Mouse (Mus musculus) telencephalon, adult 2 months (tissue): ENCODE data around the gene Golt1a.
"Not testable (repeated sequence)": the region's sequence is repeated elsewhere in the genome, so short reads cannot be mapped to it uniquely, and the experiment has no call there.

Experiments
- DNase-seq: peaks from one replicate; pipeline ENCODE4 v3.0.0-alpha.2; 2011; ENCODE audit warnings: low read depth, low spot score

Golt1a gene

GRCm38 (mm10) chr1:133302540-133302939, 7.1 kb upstream of the Golt1a start:
- no peak for DNase-seq

GRCm38 (mm10) chr1:133306842-133307241, 2.8 kb upstream of the Golt1a start:
- DNase-seq = no peak

DNA sequence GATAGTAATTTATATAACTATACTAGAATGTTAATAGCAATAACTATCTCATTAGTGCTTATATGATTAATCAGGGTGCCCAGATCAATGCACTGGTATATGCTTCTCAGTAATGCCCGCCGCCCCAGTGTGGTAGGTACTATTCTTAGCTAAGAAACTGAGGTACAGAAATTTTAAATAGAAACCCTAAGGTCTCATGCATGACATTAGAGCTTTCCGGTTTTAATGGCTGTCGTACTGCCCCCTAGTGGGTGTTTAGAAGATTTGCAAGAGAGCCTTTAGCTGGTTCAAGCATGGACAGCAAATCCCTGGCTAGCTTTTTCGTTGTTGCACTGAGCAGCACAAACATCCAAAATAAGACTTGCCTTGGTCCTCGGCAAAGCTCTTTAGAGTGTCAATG, 2.3 kb upstream of the Golt1a start:
- DNase-seq = no peak

DNA sequence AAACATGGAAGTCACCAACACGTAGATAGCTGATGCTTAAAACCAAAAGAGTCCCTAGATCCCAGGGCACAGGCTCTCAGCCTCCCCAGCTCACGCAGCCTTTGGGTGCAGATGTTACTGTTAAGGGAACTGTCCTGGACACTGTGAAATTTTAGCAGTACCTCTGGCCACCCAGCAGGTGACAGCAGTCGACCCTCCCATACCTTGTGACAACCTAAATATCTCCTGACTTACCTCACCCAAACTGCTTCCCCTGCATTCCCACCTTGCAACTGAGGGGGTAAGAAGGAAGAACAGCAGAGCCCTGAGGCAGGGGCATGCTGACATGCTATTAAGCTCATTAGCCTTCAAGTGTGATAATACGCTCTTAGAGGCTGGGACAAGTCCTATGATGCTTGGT, 1.6 kb downstream of the Golt1a start:
- no peak for DNase-seq

- DNase-seq = peak; percentile 90
Observed at GRCm38 (mm10) chr1:133311946-133312345, 2.3 kb downstream of the Golt1a start.

GRCm38 (mm10) chr1:133314364-133314763, 4.8 kb downstream of the Golt1a start:
- no peak for DNase-seq

GRCm38 (mm10) chr1:133315775-133316174, 6.2 kb downstream of the Golt1a start:
- DNase-seq = no peak

DNA sequence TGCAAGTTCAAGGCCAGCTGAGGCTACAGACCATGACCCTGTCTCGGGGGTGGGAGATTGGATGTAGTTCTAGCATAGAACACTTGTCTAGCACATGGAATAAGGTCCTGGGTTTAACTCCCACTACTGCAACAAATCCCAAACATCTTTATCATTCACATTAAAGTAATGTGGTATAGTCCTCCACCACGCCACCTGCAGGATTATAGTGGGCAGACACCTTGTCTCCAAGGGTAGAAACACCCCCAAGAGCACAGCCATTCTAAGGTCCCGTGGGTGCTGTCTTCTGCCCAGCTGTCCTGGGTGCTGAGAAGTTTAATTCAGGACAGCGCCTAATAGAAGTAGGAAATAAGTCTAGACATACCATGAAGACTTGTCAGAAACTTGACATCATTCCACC, 7.0 kb downstream of the Golt1a start:
- no peak for DNase-seq

- DNase-seq = no peak
Observed at GRCm38 (mm10) chr1:133317149-133317548, 7.5 kb downstream of the Golt1a start.

GRCm38 (mm10) chr1:133321267-133321925, 11.8 kb downstream of the Golt1a start, which contains the start of gene Kiss1:
Gene Kiss1, plus strand, starts transcription at chr1:133321875.
- no peak for DNase-seq

DNA sequence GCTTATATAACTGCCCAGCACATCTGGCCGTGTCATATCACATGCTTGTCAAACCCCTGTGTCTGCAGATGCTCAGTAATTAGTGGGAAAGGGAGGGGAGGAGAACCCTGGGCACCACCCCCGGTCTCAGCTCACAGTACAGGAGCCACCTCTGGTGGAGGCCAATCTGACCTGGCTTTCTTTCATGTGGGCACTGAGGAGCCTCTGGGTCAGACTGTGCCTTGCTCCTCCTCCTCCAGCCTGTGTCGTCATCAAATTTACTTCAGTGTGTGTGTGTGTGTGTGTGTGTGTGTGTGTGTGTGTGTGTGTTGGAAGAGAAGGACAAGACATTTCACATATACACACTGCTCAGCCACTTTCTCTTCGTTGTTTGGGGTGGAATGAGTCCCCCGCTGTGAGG, 13.7 kb downstream of the Golt1a start:
- no peak for DNase-seq

GRCm38 (mm10) chr1:133325951-133326350, 16.4 kb downstream of the Golt1a start:
- no peak for DNase-seq

DNA sequence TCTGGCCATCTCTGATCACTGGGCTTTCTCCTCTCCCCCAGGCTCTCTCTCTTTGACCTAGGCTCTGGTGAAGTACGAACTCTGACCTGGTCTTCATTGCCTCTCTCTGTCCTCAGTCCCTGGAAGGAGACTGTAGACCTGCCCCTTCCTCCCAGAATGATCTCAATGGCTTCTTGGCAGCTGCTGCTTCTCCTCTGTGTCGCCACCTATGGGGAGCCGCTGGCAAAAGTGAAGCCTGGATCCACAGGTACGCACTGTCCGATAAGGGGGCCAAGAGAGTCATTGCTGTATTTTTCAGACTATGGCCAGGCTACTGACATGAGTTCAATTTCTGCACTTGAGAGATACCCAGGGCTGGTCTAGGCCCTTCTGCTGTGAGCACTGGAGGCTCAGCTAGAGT, 17.5 kb downstream of the Golt1a start:
- no peak for DNase-seq

DNA sequence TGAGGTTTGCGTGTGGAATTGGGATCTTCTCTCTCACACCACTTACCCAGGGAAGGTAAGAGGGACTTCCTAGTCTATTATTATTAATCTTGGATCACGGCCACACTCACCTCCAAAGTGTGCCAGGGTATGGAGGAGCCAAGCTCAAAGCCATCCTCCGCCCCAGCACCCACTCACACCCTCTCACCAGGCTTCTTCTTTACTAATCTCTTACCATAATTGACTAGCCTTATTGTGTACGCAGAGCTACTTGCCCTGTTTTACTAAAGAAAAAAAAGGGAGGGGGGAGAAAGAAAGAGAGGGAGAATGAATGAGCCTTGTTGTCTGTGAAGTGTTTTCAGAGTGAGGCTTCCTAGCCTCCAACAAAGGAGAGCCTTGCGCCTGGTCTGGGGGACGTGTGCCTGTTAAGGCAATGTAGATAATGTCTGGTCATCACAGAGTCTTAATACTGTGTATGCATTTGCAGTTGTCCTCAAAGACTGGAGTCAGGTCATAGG, 18.7 kb downstream of the Golt1a start:
- DNase-seq = no peak

GRCm38 (mm10) chr1:133328896-133329637, 19.5 kb downstream of the Golt1a start:
- DNase-seq = no peak

- no peak for DNase-seq
Observed at GRCm38 (mm10) chr1:133329638-133329964, 20.0 kb downstream of the Golt1a start.

DNA sequence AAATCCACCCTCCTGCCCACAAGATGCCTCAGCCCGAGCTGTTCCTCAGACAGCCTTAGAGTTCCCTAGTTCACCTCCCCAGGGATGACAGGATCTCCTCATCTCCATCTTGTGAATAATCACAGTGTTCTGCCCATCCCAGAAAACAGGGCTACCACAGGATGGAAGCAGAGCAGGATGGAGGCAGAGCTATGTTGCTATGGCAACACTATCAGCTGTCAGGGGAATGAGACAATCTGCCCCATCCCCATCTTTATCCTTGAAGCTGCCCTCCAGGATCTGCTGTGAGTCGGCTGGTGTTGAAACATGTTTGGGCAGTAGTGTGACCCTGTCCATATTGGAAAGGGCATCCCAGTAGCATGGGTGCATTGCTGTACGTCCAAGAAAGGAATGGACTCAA, 21.5 kb downstream of the Golt1a start:
- DNase-seq = no peak

DNA sequence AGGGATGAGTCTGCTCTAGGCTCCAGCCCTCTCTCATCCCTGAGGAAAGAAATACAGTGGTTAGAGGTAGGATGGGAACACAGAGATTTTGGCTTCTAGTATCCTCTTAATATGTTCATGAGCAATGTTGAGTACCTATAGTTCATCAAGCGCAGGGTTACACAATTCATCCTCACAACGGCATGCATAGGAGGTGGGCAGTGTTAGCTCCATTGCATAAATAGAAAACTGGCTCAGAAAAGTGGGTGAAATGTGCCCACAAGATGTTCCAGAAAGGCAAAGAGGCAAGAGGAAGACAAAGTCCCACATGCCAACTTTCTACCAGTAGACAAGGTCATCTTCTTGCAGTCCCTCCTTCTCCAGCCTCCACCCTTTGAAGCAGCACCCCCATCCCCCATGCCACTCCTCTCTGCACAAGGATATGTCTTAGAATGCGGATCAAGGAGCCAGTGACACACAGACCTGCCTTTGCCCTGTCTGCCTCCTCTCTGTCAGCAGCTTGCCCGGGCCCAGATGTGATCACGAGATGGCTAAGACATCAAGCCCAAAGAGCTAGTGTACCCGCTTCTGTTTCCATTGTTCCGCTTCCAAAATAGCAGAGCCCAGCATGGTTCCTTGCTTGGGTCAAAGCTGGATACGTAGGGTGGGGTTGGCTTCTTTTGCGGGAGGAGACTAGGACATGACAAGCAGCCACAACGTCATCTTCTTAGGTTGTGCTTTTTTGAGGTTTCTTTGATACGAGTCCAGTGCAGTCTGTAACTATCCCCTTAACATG, 23.2 kb downstream of the Golt1a start:
- DNase-seq = peak; percentile 63

DNA sequence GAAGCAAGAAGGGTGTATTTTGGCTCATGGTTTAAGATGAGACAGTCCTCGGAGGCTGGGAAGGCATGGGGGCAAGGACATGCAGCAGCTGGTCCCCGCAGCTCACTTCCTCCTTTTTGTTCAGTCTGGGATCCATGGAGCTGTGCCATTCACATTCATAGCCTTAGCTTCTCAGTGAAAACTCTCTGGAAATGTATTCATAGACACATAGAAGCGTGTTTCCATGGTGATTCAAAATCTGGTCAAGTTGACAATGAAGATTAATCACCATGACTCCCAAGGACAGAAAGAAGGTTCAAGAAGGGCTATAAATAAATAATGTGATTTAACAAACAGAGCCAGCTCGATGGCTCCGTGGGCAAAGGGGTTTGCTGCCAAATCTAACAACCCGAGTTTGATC, 24.3 kb downstream of the Golt1a start:
- DNase-seq = no peak

DNA sequence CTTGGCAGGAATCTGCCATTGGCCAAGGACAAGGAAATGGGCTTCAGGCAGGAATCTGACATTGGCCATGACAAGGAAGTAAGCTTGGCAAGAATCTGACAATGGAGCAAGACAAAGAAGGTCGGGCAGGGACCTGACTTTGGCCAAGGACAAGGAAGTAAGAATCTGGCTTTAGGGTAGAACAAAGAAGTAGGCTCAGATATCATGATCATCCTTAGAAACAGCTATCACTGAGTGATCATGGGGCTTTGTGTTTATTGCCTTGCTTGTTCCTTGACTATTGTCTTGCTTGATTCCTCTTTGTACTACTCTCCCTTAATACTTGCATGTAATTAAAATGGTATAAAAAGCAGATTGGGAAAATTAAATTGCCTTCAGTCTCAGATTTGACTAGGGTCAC, 30.8 kb downstream of the Golt1a start:
- not testable (repeated sequence) for DNase-seq

- no peak for DNase-seq
Observed at GRCm38 (mm10) chr1:133344357-133344756, 34.8 kb downstream of the Golt1a start.

DNA sequence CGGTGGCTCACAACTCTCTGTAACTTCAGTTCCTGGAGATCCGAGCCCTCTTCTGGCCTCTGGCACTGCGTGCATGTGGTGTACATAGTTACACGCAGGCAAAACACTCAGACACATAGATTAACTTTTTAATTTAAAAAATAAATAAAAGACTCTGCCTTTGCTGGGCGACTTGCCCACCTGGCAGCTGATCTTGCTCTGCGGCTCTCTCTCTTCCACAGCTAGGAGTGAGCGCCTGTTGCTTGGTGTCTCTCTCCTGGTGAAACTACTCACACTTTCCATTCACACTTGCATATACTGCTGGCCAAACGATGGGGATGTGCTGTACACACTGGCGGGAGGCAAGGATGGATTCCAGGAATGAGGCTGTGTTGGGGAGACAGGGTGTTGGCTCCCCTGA, 36.9 kb downstream of the Golt1a start:
- DNase-seq = no peak
